Mouse (Mus musculus): Measurements from ENCODE around the gene H2-Ob. TPM values are rescaled to one million over a fixed set of nuclear protein-coding genes. Genes with fewer than 3 reads are reported as not detected.

Gene H2-Ob
- polyA plus RNA-seq, 1 experiment from 2014 or later: 0.15 TPM

DNA sequence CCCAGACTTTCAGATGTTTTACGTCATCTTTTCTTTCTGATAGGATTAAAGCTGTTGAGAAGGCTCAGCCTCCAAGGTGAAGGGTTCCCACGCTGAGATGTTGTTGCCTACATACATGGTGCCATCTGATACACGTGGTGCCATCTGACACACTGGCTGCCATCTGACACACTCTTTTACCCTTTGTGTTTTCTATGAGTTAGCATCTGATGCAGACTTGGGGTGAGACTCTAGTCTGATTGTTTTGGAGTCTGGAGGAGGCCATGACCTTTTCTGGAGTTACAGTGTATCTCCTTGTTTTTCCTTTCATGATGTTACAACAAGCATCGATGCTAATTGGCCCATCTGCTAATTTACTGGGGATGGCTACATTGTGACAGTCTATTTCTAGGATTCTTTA is 6.0 kb downstream of the H2-Ob start:
- H3K27ac ChIP-seq (ENCODE audit: poor library complexity, severe bottlenecking): no peak overlapping the region
- ATAC-seq (ENCODE audit: insufficient number of reproducible peaks, low FRiP score): no peak
- H3K27me3 ChIP-seq (replicated peaks): 0 out of 2 replicates have a peak, but pooled peaks cover 8% of the 10 kb centered on the region
- peaks cover 8% of the 10 kb centered on the region; the same call in 1 of the 2 replicates for H3K9me3 ChIP-seq (replicated peaks)
- H3K4me1 ChIP-seq (replicated peaks): no peaks in the 10 kb centered on the region
- H3K9ac ChIP-seq: no peak overlapping the region
- no peak overlapping the region for H3K4me2 ChIP-seq
- H3K36me3 ChIP-seq: no peaks in the 10 kb centered on the region
- no peak overlapping the region for H3K4me3 ChIP-seq
- WGBS: 64% methylated on average over 4 of the region's 4 CpGs

DNA sequence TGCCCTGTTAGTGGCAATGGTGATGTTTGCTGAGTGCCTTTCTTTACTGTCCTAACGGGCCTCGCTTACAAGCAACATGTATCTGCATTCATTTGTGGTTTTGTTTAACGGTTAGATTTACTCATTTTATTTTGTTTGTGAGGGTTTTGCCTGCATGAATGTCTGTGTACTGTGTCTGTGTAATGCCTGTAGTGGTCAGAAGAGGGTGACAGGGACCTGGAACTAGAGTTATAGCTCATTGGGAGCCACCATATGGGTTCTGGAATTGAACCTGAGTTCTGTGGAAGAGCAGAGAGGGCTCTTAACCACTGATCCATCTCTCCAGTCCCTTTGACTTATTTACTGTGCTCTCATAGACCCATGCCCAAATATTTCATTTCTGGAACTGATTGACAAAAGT is 8.3 kb downstream of the H2-Ob start:
- H3K4me2 ChIP-seq: no peak overlapping the region
- ATAC-seq (ENCODE audit: insufficient number of reproducible peaks, low FRiP score): no peak
- peaks cover 2% of the 10 kb centered on the region; the same call in 1 of the 2 replicates for H3K9me3 ChIP-seq (replicated peaks)
- 71% methylated on average over 3 of the region's 3 CpGs for WGBS
- H3K27me3 ChIP-seq (replicated peaks): peaks cover 16% of the 10 kb centered on the region
- no peak overlapping the region for H3K9ac ChIP-seq
- H3K4me3 ChIP-seq: no peak overlapping the region
- no peaks in the 10 kb centered on the region for H3K4me1 ChIP-seq (replicated peaks)
- H3K36me3 ChIP-seq: no peaks in the 10 kb centered on the region
- no peak overlapping the region for H3K27ac ChIP-seq (ENCODE audit: poor library complexity, severe bottlenecking)

DNA sequence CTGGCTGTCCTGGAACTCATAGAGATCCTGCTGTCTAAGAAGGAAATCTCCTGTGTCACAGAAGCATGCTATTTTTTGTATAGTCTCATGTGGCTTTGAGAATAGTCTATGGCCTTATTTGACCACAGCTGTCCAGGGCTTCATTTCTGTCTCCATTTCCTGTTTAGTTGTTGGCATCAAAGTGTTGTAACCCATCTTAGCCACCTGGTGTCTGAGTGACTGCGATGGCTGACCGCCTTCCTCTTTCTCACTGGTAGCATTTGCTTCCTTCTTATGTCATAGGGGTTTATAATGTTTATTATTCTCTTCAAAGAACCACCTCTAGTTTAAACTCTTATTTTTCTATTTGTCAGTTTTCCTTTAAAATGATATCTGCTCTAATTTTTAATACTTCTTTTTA is 10.1 kb downstream of the H2-Ob start:
- 53% methylated on average over 2 of the region's 2 CpGs for WGBS
- no peaks in the 10 kb centered on the region for H3K4me1 ChIP-seq (replicated peaks)
- H3K4me3 ChIP-seq: no peak overlapping the region
- H3K36me3 ChIP-seq: no peaks in the 10 kb centered on the region
- no peak overlapping the region for H3K4me2 ChIP-seq
- H3K27me3 ChIP-seq (replicated peaks): peaks cover 16% of the 10 kb centered on the region
- ATAC-seq (ENCODE audit: insufficient number of reproducible peaks, low FRiP score): no peak
- no peak overlapping the region for H3K9ac ChIP-seq
- no peak overlapping the region for H3K27ac ChIP-seq (ENCODE audit: poor library complexity, severe bottlenecking)
- H3K9me3 ChIP-seq (replicated peaks): no peaks in the 10 kb centered on the region

DNA sequence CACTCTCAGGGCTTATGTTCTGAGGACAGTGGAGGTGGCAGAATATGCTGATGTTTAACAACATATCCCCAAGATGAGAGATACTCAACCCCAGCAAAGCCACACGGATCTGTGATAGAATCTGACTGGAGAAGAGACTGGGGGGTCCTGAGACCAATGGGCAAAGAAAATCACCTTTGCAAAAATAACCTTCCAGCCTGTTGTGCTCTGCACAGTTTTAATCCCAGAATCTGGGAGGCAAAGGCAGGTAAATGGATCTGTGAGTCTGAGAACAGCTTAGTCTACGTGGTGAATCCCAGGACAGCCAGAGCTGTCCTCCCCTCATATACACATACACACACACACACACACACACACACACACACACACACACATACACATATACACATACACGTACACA is 10.7 kb downstream of the H2-Ob start:
- ATAC-seq (ENCODE audit: insufficient number of reproducible peaks, low FRiP score): no peak
- Histone ChIP-seq H3K36me3 (no peaks in the 10 kb centered on the region), H3K9me3 (replicated peaks) (no peaks in the 10 kb centered on the region), H3K4me3 (no peak overlapping the region), H3K9ac (no peak overlapping the region), H3K4me2 (no peak overlapping the region), H3K4me1 (replicated peaks) (no peaks in the 10 kb centered on the region), H3K27me3 (replicated peaks) (peaks cover 16% of the 10 kb centered on the region), H3K27ac (ENCODE audit: poor library complexity, severe bottlenecking) (no peak overlapping the region)
- WGBS: 37% methylated on average over 3 of the region's 3 CpGs

DNA sequence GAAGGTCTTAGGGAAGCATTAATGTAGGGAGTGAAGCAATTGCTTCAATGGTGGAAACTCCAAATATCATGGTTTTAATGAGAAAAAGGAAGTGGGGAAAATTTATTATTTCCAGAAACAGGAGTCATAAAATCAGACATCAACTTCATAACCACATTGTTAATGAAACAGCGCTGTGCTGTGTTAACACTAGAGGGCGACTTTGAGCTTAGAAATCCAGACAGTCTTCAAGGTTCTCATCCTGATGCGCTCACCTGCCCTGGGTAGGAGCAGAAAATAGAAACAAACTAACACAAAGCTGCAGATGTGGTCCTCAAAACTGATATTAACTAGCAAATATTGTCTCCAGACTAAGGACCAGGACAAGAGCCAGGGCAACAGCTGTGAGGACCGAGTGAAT is 11.2 kb downstream of the H2-Ob start:
- 23% methylated on average over 4 of the region's 4 CpGs for WGBS
- H3K27me3 ChIP-seq (replicated peaks): peaks cover 16% of the 10 kb centered on the region
- H3K4me1 ChIP-seq (replicated peaks): no peaks in the 10 kb centered on the region
- no peak overlapping the region for H3K4me2 ChIP-seq
- no peak overlapping the region for H3K4me3 ChIP-seq
- ATAC-seq (ENCODE audit: insufficient number of reproducible peaks, low FRiP score): no peak
- no peaks in the 10 kb centered on the region for H3K36me3 ChIP-seq
- H3K27ac ChIP-seq (ENCODE audit: poor library complexity, severe bottlenecking): no peak overlapping the region
- no peaks in the 10 kb centered on the region for H3K9me3 ChIP-seq (replicated peaks)
- no peak overlapping the region for H3K9ac ChIP-seq

DNA sequence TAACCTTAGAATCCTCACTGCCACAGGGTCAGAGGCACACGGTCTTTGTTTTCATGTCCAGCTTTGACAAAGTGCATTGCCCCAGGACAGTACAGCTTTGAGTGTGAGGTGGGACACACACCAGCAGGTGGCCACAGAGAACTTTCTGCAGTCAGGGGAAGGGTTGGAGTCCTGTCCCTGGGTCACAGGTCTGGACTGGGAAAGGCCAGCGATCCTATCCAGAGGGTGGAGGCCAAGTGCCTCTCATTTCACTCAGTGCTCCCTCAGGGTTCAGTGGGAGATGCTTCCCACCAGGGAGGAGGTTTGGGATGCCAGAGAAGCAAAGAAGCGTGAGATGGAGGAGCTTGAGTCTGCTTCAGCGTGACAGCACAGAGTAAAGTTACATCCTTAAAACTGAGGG is 13.0 kb downstream of the H2-Ob start:
- no peak for ATAC-seq (ENCODE audit: insufficient number of reproducible peaks, low FRiP score)
- no peak overlapping the region for H3K9ac ChIP-seq
- no peak overlapping the region for H3K4me2 ChIP-seq
- H3K4me1 ChIP-seq (replicated peaks): no peaks in the 10 kb centered on the region
- no peak overlapping the region for H3K27ac ChIP-seq (ENCODE audit: poor library complexity, severe bottlenecking)
- WGBS: 66% methylated on average over 4 of the region's 4 CpGs
- H3K36me3 ChIP-seq: no peaks in the 10 kb centered on the region
- H3K27me3 ChIP-seq (replicated peaks): peaks cover 19% of the 10 kb centered on the region
- no peaks in the 10 kb centered on the region for H3K9me3 ChIP-seq (replicated peaks)
- no peak overlapping the region for H3K4me3 ChIP-seq

DNA sequence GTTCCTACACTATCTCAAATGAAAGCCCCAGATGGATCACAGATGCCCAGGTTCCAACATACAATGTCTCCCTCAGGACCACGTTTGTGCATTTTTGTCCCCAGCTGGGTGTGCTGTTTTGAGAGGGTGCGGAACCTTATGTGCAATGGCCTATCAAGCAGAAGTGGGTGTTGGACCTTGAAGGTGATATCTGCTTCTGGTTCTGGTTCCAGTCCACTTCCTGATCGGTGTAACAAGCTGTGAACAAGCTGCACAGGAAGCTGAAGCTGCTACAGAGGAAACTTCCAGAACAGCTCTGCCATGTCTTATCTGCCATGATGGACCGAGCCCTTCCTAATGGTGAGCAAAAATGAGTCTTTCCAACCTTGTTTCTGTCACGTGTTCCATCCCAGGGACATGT is 17.8 kb downstream of the H2-Ob start:
- Histone ChIP-seq H3K27me3 (replicated peaks) (peaks cover 24% of the 10 kb centered on the region), H3K9me3 (replicated peaks) (no peaks in the 10 kb centered on the region), H3K4me2 (no peak overlapping the region), H3K27ac (ENCODE audit: poor library complexity, severe bottlenecking) (no peak overlapping the region), H3K9ac (no peak overlapping the region), H3K4me3 (no peak overlapping the region), H3K4me1 (replicated peaks) (no peaks in the 10 kb centered on the region), H3K36me3 (no peaks in the 10 kb centered on the region)
- WGBS: 65% methylated on average over 5 of the region's 5 CpGs
- no peak for ATAC-seq (ENCODE audit: insufficient number of reproducible peaks, low FRiP score)

DNA sequence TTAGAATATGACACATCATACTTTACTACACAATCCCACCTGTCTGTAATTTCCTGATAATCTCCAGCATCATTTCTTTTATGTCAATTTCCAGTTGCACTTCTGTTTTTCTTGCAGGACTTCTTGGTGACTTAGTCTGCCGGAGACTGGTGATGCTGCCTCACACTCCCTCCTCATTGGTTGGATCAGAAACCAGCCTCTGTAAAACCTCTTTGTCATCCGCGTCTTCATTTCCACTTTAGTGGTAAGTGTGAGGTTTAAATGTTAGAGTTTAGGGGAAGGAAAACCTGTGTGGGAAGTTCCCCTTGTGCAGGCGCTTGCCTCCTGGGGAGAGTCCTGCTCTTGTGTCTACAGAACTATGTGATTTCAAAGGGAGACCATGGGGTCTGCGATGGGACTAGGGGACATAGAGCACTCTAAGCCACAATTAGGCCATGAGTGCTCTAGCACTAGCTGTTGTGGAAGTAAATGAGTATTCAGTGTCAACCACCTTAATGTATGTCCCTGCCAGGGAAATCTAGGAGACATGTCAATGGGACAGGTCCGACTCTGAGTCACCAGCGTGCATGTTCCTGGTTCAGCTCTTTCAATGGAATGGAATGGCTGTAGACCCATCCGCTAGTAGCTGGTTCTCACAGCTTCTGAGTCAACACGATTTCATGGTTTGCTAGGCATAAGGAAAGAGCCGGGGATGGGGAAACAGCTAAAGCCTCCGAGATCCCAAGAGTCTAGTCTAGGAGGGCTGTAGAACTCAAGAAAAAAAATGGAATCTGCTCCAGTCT is 19.1 kb downstream of the H2-Ob start, which contains the start of gene H2-Ab1:
TSS of gene H2-Ab1 (plus strand) at position 96 of the 782 bp plus-strand sequence.
- WGBS: 67% methylated on average over 11 of the region's 11 CpGs

DNA sequence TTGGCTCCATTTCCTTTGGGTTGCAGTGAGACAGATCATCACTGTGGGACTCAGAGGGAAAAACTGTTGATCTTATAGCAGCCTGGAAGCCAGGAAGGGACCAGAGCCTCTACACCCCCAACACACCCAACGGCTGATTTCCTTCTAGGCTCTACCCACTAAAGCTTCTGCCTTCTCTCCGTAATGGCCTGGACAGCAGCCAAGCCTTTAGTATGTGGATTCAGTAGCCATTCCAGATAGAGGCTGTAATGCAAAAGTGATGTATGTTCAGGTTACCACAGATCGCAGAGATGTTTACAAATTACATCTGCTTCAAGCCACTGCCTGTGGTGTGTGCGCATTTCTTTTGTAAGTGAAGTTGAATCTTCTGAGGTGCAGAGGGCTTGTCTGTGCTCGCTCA is 21.8 kb downstream of the H2-Ob start:
- H3K27me3 ChIP-seq (replicated peaks): peaks cover 43% of the 10 kb centered on the region
- WGBS: 71% methylated on average over 5 of the region's 5 CpGs
- no peaks in the 10 kb centered on the region for H3K9me3 ChIP-seq (replicated peaks)
- no peak overlapping the region for H3K4me3 ChIP-seq
- no peak overlapping the region for H3K27ac ChIP-seq (ENCODE audit: poor library complexity, severe bottlenecking)
- H3K36me3 ChIP-seq: no peaks in the 10 kb centered on the region
- ATAC-seq (ENCODE audit: insufficient number of reproducible peaks, low FRiP score): no peak
- H3K9ac ChIP-seq: no peak overlapping the region
- no peak overlapping the region for H3K4me2 ChIP-seq
- peaks cover 14% of the 10 kb centered on the region for H3K4me1 ChIP-seq (replicated peaks)

More for the DNA sequence above, 19.1 kb downstream of the H2-Ob start, which contains the start of gene H2-Ab1:
- Histone ChIP-seq H3K4me1 (replicated peaks) (no peaks in the 10 kb centered on the region), H3K27ac (ENCODE audit: poor library complexity, severe bottlenecking) (no peak within 1 kb of the TSS), H3K27me3 (replicated peaks) (peaks cover 35% of the 10 kb centered on the region), H3K4me3 (no peak within 1 kb of the TSS), H3K4me2 (no peak within 1 kb of the TSS), H3K36me3 (no peaks in the 10 kb centered on the region), H3K9ac (no peak within 1 kb of the TSS), H3K9me3 (replicated peaks) (no peaks in the 10 kb centered on the region)
- no peak for ATAC-seq (ENCODE audit: insufficient number of reproducible peaks, low FRiP score)

DNA sequence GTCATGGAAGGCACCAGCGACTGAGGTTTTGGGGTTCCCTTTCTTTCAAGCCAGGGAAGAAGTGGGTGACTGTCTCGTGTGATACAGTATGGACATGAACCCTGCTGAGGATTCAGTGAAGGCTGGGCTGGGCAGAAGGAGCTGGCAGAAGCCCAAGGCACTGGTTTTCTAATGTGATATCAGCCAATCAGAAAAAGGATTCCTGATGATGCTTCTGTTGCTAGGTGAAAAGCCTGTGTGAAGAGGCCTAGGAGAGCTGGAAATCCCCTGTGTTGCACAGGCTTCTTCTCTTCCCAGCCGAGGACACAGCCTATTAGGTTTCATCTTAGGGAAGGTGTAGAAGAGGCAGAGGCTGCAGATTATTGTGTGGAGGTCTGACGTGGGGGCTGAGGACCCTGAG is 22.8 kb downstream of the H2-Ob start:
- Histone ChIP-seq H3K9me3 (replicated peaks) (no peaks in the 10 kb centered on the region), H3K36me3 (no peaks in the 10 kb centered on the region), H3K27me3 (replicated peaks) (peaks cover 42% of the 10 kb centered on the region), H3K4me3 (no peak overlapping the region), H3K9ac (no peak overlapping the region), H3K4me2 (no peak overlapping the region), H3K4me1 (replicated peaks) (peaks cover 14% of the 10 kb centered on the region), H3K27ac (ENCODE audit: poor library complexity, severe bottlenecking) (no peak overlapping the region)
- peak; percentile 26; the same call in 1 of the 2 replicates for ATAC-seq (ENCODE audit: insufficient number of reproducible peaks, low FRiP score)
- 25% methylated on average over 4 of the region's 4 CpGs for WGBS

DNA sequence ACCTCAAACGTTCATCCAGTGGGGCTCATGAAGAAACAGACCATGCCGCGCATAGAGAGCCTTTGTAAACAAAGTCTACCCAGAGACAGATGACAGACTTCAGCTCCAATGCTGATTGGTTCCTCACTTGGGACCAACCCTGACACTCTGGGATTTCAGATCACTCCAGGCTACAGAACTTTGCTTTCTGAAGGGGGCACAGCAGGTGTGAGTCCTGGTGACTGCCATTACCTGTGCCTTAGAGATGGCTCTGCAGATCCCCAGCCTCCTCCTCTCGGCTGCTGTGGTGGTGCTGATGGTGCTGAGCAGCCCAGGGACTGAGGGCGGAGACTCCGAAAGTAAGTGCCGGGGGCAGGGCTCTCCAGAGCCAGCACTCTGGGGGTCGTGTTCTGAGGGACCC is 24.4 kb downstream of the H2-Ob start:
- peak overlapping the region; percentile 63 for H3K4me3 ChIP-seq
- H3K9ac ChIP-seq: peak overlapping the region; percentile 46
- peaks cover 49% of the 10 kb centered on the region for H3K27me3 ChIP-seq (replicated peaks)
- H3K9me3 ChIP-seq (replicated peaks): no peaks in the 10 kb centered on the region
- peaks cover 14% of the 10 kb centered on the region for H3K4me1 ChIP-seq (replicated peaks)
- no peak overlapping the region for H3K27ac ChIP-seq (ENCODE audit: poor library complexity, severe bottlenecking)
- H3K36me3 ChIP-seq: no peaks in the 10 kb centered on the region
- peak overlapping the region; percentile 99 for H3K4me2 ChIP-seq
- WGBS: under 1% methylated on average over 8 of the region's 8 CpGs
- peak; percentile 80 for ATAC-seq (ENCODE audit: insufficient number of reproducible peaks, low FRiP score)

All from heart, embryonic 12.5 days (tissue).